Mouse (Mus musculus) kidney, adult 2 months (tissue): ENCODE data around the gene Gca. TPM values are rescaled to one million over a fixed set of nuclear protein-coding genes. Genes with fewer than 3 reads are reported as not detected.
"Not testable (repeated sequence)": the region's sequence is repeated elsewhere in the genome, so short reads cannot be mapped to it uniquely, and the experiment has no call there.

Experiments used
- DNase-seq: peaks from one replicate; pipeline ENCODE4 v3.0.0; 2021
- H3K27ac ChIP-seq: fragments of 200-500 bp; 2 replicates; pipeline ENCODE4 v1.5.1; 2012; ENCODE audit warnings: low read depth, low read length, control low read depth, inconsistent platforms; ENCODE audit not compliant: insufficient read depth
- H3K27me3 ChIP-seq: fragments of 200-500 bp; replicated peaks from 2 replicates; pipeline ENCODE4 v1.6.1; 2012; ENCODE audit warnings: mild to moderate bottlenecking, moderate library complexity, low read length, inconsistent platforms; ENCODE audit not compliant: control insufficient read depth, insufficient read depth
- H3K36me3 ChIP-seq: fragments of 200-500 bp; 2 replicates; pipeline ENCODE4 v1.6.1; 2012; ENCODE audit warnings: mild to moderate bottlenecking, moderate library complexity, low read length, inconsistent platforms; ENCODE audit not compliant: control insufficient read depth, insufficient read depth
- H3K4me1 ChIP-seq: fragments of 200-500 bp; 2 replicates; pipeline ENCODE4 v1.6.1; 2011; ENCODE audit warnings: low read length; ENCODE audit not compliant: control insufficient read depth, insufficient read depth
- H3K4me3 ChIP-seq: fragments of 200-500 bp; 2 replicates; pipeline ENCODE4 v1.5.1; 2011; ENCODE audit warnings: mild to moderate bottlenecking, low read depth, low read length, control low read depth; ENCODE audit not compliant: insufficient read depth
- CTCF ChIP-seq: fragments of 200-500 bp; conservative IDR thresholded peaks from 2 replicates; pipeline ENCODE4 v1.5.1; 2011; ENCODE audit warnings: low read depth, mild to moderate bottlenecking, control low read depth, low read length, moderate library complexity, mixed read lengths; ENCODE audit not compliant: insufficient read depth, insufficient read length
- POLR2A ChIP-seq: fragments of 200-500 bp; IDR thresholded peaks from one replicate; pipeline ENCODE4 v1.6.1; 2011; ENCODE audit warnings: low read depth, low read length, control low read depth
- WGBS: fragments of 180-500 bp; shearing (Covaris S2); methylation state at CpG from one replicate; pipeline ENCODE4 v1.1.7; 2018; 5-methylcytosine and 5-hydroxymethylcytosine counted together
- polyA plus RNA-seq: library from polyadenylated mRNA; depleted of rRNA; stranded (reverse); fragments of >200 nt; gene quantifications from 2 replicates; pipeline ENCODE4 v1.2.3, GENCODE M21; 2012

Gene Gca
- polyA plus RNA-seq, 1 experiment: 20.1 TPM

DNA sequence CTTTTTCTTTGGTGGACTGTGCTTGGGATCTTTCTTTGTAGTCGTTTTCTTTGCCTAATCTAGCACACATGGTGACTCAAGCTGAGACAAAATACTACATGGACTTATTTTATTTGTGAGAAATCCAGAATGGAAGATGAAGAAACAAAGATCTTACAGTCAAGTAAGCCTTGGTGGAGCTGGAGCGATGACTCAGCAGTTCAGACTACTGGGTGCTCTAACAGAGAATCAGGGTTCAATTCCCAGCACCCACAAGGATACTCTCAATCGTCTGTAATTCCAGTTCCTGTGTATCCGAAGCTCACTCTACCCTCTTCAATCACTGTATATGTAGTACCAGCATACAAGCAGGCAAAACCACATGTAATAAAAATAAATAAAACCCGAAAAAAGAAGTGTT lies 6.2 kb downstream of the Gca start:
- WGBS: 79% methylated on average over 5 of the region's 5 CpGs
- DNase-seq: no peak
- no peaks in the 10 kb centered on the region for H3K27me3 ChIP-seq
- no peak overlapping the region for H3K4me3 ChIP-seq
- H3K4me1 ChIP-seq: no peaks in the 10 kb centered on the region
- H3K36me3 ChIP-seq: no peaks in the 10 kb centered on the region
- no peak overlapping the region for H3K27ac ChIP-seq
- TF ChIP-seq POLR2A (no peak), CTCF (no peak)

- Histone ChIP-seq H3K36me3 (no peaks in the 10 kb centered on the region), H3K27ac (no peak overlapping the region), H3K27me3 (no peaks in the 10 kb centered on the region), H3K4me3 (no peak overlapping the region), H3K4me1 (no peaks in the 10 kb centered on the region)
- WGBS: 66% methylated on average over 4 of the region's 4 CpGs
- TF ChIP-seq CTCF (no peak), POLR2A (no peak)
- peak; percentile 58 for DNase-seq
Measured at GRCm38 (mm10) chr2:62670767-62671166, 6.7 kb downstream of the Gca start.

- no peaks in the 10 kb centered on the region for H3K27me3 ChIP-seq
- no peak overlapping the region for H3K27ac ChIP-seq
- DNase-seq: no peak
- no peaks in the 10 kb centered on the region for H3K36me3 ChIP-seq
- TF ChIP-seq CTCF (no peak), POLR2A (no peak)
- H3K4me1 ChIP-seq: no peaks in the 10 kb centered on the region
- WGBS: 86% methylated on average over 5 of the region's 5 CpGs
- H3K4me3 ChIP-seq: no peak overlapping the region
Measured at GRCm38 (mm10) chr2:62672788-62673187, 8.7 kb downstream of the Gca start.

- Histone ChIP-seq H3K4me1 (no peaks in the 10 kb centered on the region), H3K36me3 (no peaks in the 10 kb centered on the region), H3K27me3 (no peaks in the 10 kb centered on the region), H3K27ac (no peak overlapping the region), H3K4me3 (no peak overlapping the region)
- WGBS: 70% methylated on average over 8 of the region's 8 CpGs
- peak; percentile 12 for DNase-seq
- TF ChIP-seq CTCF (no peak), POLR2A (no peak)
Measured at GRCm38 (mm10) chr2:62681667-62682066, 17.6 kb downstream of the Gca start.

GRCm38 (mm10) chr2:62684989-62685595 lies 21.0 kb downstream of the Gca start:
- Histone ChIP-seq H3K27me3 (no peaks in the 10 kb centered on the region), H3K4me1 (no peaks in the 10 kb centered on the region), H3K4me3 (no peak overlapping the region), H3K27ac (no peak overlapping the region), H3K36me3 (no peaks in the 10 kb centered on the region)
- WGBS: 45% methylated on average over 3 of the region's 3 CpGs
- TF ChIP-seq POLR2A (no peak), CTCF (no peak)
- DNase-seq: peak; percentile 7

- TF ChIP-seq CTCF: no peak
- TF ChIP-seq POLR2A: no peak
- H3K4me1 ChIP-seq: no peaks in the 10 kb centered on the region
- 77% methylated on average over 6 of the region's 6 CpGs for WGBS
Measured at GRCm38 (mm10) chr2:62685934-62686333, 21.8 kb downstream of the Gca start.

GRCm38 (mm10) chr2:62706313-62706712 lies 42.2 kb downstream of the Gca start:
- Histone ChIP-seq H3K27me3 (no peaks in the 10 kb centered on the region; the same call in 1 of the 2 replicates), H3K4me1 (no peaks in the 10 kb centered on the region), H3K36me3 (no peaks in the 10 kb centered on the region), H3K27ac (no peak overlapping the region), H3K4me3 (no peak overlapping the region)
- TF ChIP-seq CTCF: no peak
- no peak for TF ChIP-seq POLR2A
- DNase-seq: no peak
- WGBS: 85% methylated on average over 3 of the region's 3 CpGs

More at GRCm38 (mm10) chr2:62685934-62686333, 21.8 kb downstream of the Gca start:
- no peaks in the 10 kb centered on the region for H3K36me3 ChIP-seq
- no peak for DNase-seq
- no peak overlapping the region for H3K27ac ChIP-seq
- H3K4me3 ChIP-seq: no peak overlapping the region
- H3K27me3 ChIP-seq: no peaks in the 10 kb centered on the region

GRCm38 (mm10) chr2:62709633-62710032 lies 45.5 kb downstream of the Gca start:
- Histone ChIP-seq H3K4me3 (no peak overlapping the region), H3K27me3 (no peaks in the 10 kb centered on the region; the same call in 1 of the 2 replicates), H3K27ac (no peak overlapping the region), H3K36me3 (no peaks in the 10 kb centered on the region), H3K4me1 (no peaks in the 10 kb centered on the region)
- DNase-seq: no peak
- TF ChIP-seq CTCF (no peak), POLR2A (no peak)
- 75% methylated on average over 1 of the region's 1 CpGs for WGBS

DNA sequence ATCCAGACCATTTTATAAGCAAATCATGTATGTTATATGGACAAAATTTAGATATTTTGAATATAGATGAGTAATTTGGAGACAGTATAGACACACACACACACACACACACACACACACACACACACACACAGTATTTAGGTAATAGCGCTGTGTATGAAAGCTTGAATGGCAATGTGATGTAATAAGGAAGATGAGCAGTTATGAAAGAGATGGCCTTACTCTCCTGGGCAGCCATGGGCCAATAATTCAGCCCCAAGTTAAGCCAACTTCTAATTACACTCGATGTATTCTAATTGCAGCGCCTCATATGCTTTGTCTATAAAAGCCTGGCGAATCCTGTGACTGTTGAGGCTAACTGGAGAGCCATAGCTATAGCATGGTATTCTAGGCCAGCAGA lies 50.3 kb downstream of the Gca start:
- WGBS: 90% methylated on average over 4 of the region's 4 CpGs
- DNase-seq, H3K4me1 ChIP-seq, H3K4me3 ChIP-seq, H3K36me3 ChIP-seq, H3K27me3 ChIP-seq, H3K27ac ChIP-seq: not testable (repeated sequence)
